Mouse (Mus musculus): ENCODE data around the gene Hoga1. TPM values are rescaled to one million over a fixed set of nuclear protein-coding genes. Genes with fewer than 3 reads are reported as not detected.

The Hoga1 gene
- 1 to 10 TPM; 1.1 to 1.7 TPM for total RNA-seq (2021)

GRCm38 (mm10) chr19:42045269-42046102 is at the start of gene Hoga1:
TSS of gene Hoga1 (plus strand) at chr19:42045610.
- DNase-seq (ENCODE audit: low spot score): peak; percentile 75
- intact Hi-C loops (cut with DNase I): no loop called here

- DNase-seq (ENCODE audit: low spot score): no peak
- intact Hi-C loops (cut with DNase I): no loop called here
Observed at GRCm38 (mm10) chr19:41997090-41997489, 48.3 kb upstream of the Hoga1 start.

DNA sequence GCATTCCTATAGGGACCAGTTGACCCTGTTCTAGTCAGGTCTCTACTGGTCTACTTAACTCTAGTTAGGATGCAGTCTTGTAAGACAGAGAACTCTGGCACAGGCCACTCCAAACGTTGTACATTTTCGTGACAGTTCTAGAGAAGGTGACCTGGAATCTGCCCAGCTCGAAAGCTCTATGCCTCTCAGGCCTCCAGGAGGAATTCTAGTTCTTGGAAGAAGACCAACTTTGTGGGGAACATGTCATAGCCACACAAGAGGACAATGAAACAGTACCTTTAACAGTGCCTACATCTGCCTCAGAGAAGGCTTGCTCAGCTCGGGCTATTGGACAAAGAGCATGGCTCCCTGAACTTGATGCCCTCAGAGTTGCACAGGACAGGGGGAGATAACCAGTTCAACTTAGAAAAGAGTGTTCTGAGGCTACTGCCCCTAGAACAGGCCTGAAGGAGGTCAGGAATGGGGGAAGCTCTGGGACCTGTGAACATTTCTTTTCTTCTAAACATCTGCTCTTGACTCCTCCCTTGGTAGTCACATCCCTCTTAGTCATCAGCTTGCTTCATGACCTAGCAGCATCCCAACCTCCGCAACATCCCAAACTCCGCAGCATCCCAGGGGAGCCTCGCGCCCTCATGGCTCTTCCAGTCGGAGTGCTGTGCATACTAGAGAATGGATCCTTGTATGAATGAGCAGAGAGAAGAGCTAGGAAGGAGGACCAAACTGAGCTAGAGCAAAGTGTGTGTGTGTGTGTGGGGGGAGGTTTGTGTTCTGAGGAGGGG is 46.5 kb upstream of the Hoga1 start:
- intact Hi-C loops (cut with DNase I): loop anchor here (2.0 kb wide), 1 partner anchor 16 kb away; no protein-coding TSS in a partner anchor
- DNase-seq (ENCODE audit: low spot score): no peak

DNA sequence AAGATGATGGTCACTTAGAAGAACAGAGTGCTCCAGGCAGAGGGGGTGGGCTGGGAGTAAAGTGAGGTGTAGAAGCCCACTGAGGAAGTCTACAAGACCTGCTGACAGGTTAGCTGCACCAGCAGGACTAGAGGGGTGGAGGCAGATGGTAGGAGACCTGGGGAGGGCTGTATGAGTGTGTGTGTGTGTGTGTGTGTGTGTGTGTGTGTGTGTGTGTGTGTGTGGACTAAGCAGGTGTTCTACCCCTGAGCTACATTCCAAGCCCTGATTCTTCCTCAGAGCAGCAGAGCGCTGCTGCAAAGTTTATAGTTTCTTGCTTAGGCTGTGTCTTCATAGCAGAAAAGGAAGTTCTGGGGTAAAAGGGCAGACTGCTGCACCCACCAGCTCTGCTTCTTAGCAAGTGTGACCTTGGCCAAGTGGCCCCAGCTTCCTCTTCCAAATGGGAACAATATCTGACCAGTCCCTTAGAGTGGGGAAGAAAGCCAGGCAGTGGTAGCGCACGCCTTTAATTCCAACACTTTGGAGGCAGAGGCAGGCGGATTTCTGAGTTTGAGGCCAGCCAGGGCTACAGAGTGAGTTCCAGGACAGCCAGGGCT is 45.6 kb upstream of the Hoga1 start:
- DNase-seq (ENCODE audit: low spot score): no peak
- intact Hi-C loops (cut with DNase I): loop anchor here (2.0 kb wide), 1 partner anchor 17 kb away; no protein-coding TSS in a partner anchor

GRCm38 (mm10) chr19:42000446-42000958 is 44.9 kb upstream of the Hoga1 start:
- DNase-seq (ENCODE audit: low spot score): no peak
- intact Hi-C loops (cut with DNase I): no loop called here

DNA sequence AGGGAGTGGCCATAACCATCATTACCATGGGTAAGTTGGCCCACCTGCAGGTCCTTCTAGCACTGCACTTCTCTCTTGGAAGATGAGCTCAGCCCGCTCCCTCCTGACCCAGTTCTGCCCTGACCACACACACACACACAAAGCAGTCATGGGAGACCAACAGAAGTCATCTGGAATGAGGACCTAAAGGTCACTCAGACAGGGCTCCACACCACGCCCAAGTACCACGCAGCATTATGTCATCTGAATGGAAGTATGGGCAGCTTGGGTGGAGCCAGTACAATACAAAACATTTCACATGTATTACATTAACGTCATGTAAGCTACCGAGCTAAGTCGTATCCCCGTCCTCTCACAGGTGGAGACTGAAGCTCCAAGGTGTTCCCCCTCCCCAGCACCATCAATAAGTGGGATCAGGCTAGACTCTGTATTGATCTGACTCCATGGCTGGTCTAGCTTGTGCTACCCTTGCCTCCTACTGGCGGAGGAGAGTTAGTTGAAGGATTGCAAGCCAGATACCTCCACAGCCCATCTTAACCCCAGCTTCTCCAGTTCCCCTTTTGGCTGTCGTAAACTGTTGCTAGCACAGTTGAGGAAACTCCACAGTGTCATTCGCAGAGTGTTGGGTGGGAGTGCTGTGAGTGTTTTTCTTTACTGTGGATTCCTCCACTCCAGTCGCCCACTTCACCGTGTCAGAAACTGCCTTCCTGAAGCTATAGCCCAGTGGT is 44.0 kb upstream of the Hoga1 start:
- intact Hi-C loops (cut with DNase I): no loop called here

GRCm38 (mm10) chr19:42004258-42004657 is 41.2 kb upstream of the Hoga1 start:
- DNase-seq (ENCODE audit: low spot score): no peak

More for the DNA sequence above, 44.0 kb upstream of the Hoga1 start:
- DNase-seq (ENCODE audit: low spot score): no peak

GRCm38 (mm10) chr19:42005616-42006015 is 39.8 kb upstream of the Hoga1 start:
- no peak for DNase-seq (ENCODE audit: low spot score)
- intact Hi-C loops (cut with DNase I): no loop called here

More at GRCm38 (mm10) chr19:42004258-42004657, 41.2 kb upstream of the Hoga1 start:
- intact Hi-C loops (cut with DNase I): no loop called here

DNA sequence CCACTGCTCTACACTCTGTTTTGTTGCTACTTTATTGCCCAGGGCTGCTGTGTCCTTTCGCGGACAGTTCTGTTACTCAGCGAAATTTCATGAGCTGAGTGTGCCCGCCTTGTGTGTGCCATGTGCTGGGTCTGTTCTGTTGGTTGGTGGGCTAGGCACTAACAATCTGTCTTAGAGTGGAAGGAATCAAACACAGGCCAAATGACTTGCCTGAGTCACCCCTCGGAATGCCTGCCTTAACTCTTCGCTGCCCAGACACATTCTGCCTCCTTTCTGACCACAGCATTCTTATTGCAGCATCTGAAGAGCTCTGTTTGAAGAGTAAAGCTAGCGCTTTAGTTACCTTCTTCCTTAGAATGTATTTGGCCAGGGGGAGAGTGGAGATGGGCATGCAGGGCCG is 38.8 kb upstream of the Hoga1 start:
- no peak for DNase-seq (ENCODE audit: low spot score)
- intact Hi-C loops (cut with DNase I): no loop called here

- intact Hi-C loops (cut with DNase I): no loop called here
- no peak for DNase-seq (ENCODE audit: low spot score)
Observed at GRCm38 (mm10) chr19:42008586-42008985, 36.8 kb upstream of the Hoga1 start.

- no peak for DNase-seq (ENCODE audit: low spot score)
- intact Hi-C loops (cut with DNase I): no loop called here
Observed at GRCm38 (mm10) chr19:42009067-42009466, 36.3 kb upstream of the Hoga1 start.

DNA sequence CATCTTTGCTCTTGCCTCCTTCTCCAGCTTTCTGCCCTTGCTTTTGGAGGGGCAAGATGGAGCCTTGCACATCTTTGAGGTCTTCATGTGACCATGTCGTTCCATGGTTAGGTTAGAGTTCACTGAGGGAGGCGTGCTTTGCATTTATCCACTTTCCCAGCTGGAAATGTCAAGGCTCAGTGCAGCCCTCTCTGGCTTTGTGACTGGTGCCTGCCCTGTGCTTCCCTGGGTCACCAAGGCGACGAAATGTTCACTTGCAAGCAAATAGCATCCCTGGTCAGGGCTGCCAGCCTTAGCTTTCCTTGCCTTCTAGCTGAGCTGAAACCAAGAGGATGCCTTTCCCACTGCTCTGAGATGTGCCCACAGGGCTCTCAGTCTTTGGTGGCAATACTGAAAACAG is 35.0 kb upstream of the Hoga1 start:
- intact Hi-C loops (cut with DNase I): no loop called here
- DNase-seq (ENCODE audit: low spot score): no peak

DNA sequence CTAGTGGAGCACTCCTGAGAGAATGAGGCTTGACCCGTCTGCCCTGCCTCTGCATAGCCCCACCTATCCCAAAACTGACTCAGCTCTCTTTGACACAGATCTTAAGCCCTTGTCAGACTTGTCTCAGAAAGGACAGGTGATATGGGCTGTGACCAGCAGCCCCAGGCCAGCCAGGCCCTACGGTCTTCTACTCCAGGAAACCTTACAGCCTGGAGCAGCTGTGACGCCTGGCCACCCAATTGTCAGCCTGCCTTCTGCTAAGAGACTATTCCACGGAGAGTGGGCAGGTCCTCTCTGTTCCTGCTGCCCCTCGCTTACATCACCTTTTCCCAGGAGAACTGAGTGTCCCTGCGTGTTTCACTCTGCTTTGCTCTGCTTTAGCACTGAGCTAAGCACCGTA is 34.3 kb upstream of the Hoga1 start:
- DNase-seq (ENCODE audit: low spot score): no peak
- intact Hi-C loops (cut with DNase I): no loop called here

GRCm38 (mm10) chr19:42014231-42014825 is 31.1 kb upstream of the Hoga1 start:
- intact Hi-C loops (cut with DNase I): no loop called here
- DNase-seq (ENCODE audit: low spot score): no peak

DNA sequence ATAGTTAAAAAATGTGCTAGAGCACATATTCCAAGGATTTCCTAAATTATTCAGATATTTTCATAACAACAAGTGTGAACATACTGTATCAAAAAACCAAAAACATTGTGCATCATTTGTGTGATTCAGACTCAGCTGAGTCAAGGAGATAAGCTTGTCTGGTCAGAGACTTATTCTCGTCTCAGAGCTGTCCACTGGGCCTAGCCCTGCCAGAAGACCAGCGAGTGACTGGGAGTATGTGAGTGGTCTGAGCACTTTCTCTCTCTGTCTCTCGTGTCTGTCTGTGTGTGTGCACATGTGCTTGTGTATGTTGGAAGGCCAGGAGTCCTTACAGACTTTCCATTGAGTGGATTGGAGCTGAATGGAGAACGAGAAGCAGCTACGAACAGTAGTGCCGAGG is 30.4 kb upstream of the Hoga1 start:
- intact Hi-C loops (cut with DNase I): no loop called here
- DNase-seq (ENCODE audit: low spot score): no peak

DNA sequence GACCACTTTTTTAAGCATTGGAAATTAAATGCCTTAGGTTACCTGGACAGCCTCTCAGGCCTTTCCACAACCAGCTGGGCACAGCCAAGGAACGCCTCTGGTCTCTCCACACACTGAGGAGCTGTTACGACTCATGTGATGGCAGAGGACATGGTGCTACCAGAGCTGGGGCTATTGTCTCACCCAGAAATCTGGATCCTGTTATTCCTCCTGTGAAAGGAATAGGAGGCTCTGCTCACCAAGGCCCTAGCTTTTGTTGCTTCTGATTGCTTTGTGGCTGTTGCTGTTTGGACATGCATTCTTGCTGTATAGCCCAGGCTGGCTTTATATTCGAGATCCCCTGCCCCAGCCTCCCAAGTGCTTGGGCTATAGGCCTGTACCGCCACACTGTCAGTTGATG is 29.2 kb upstream of the Hoga1 start:
- no peak for DNase-seq (ENCODE audit: low spot score)
- intact Hi-C loops (cut with DNase I): loop anchor here (2.0 kb wide), 1 partner anchor 33 kb away; no protein-coding TSS in a partner anchor

- DNase-seq (ENCODE audit: low spot score): peak; percentile 65
- intact Hi-C loops (cut with DNase I): loop anchor here (2.0 kb wide), 1 partner anchor 34 kb away; no protein-coding TSS in a partner anchor
Observed at GRCm38 (mm10) chr19:42016840-42017239, 28.6 kb upstream of the Hoga1 start.

- intact Hi-C loops (cut with DNase I): loop anchor here (2.0 kb wide), 1 partner anchor 35 kb away; no protein-coding TSS in a partner anchor
- peak; percentile 80 for DNase-seq (ENCODE audit: low spot score)
Observed at GRCm38 (mm10) chr19:42017399-42018247, 27.8 kb upstream of the Hoga1 start.
